Mouse (Mus musculus) left cerebral cortex, adult 2 months (tissue): ENCODE data around the gene Thra. TPM values are rescaled to one million over a fixed set of nuclear protein-coding genes. Genes with fewer than 3 reads are reported as not detected.
A peak's percentile ranks its signal among the peaks of the same experiment; 100 is the strongest.

Experiments
- DNase-seq, 2 experiments: peaks; one replicate each; pipeline ENCODE4 v3.0.0; 2021 to 2022; ENCODE audit warnings: low spot score in 2 of 2, mixed read lengths in 1 of 2; ENCODE audit errors: extremely low spot score in 1 of 2
- H3K27ac ChIP-seq: fragments of 200-600 bp; 2 replicates; pipeline ENCODE4 v1.8.1; 2022
- H3K4me3 ChIP-seq: fragments of 200-600 bp; 2 replicates; pipeline ENCODE4 v1.8.1; 2022
- CTCF ChIP-seq: fragments of 200-600 bp; IDR thresholded peaks from 2 replicates; pipeline ENCODE4 v1.8.1; 2022; ENCODE audit warnings: antibody characterized with exemption, mild to moderate bottlenecking, moderate library complexity
- intact Hi-C: fragments of 180-260 bp; cut with DNase I; formaldehyde crosslinking; loops from one replicate; pipeline ENCODE4 v1.15.1; 2025
- total RNA-seq, 2 experiments: library from RNA; stranded (reverse); gene quantifications; 2 replicates each; pipeline ENCODE4 v1.2.3; 2021

Thra gene
- total RNA-seq, 2 experiments from 2014 or later = 730 to 768 TPM

DNA sequence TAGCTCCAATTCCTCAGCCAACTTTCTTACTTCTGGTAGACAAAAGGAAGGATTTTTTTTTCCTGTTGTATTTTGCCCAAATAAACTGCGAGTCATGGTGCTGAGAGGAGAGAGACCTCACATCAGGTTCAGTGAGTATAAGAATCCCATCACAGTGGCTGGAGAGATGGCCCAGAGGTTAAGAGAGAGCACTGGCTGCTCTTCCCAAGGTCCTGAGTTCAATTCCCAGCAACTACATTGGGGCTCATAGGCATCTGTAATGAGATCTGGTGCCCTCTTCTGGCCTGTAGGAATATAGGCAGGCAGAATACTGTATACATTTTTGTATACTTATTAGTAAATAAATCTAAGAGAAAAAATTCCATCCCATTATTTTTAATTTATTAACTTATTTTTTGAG, 47.3 kb downstream of the Thra start:
- Histone ChIP-seq H3K4me3 (no peak overlapping the region), H3K27ac (peak overlapping the region; percentile 100)
- TF ChIP-seq CTCF = peak; percentile 60
- DNase-seq = no peak
- intact Hi-C loops = loop anchor here (1.0 to 5.0 kb wide), 5 partner anchors 15 to 120 kb away; partner anchors contain the start of genes Cdc6 and Thra

DNA sequence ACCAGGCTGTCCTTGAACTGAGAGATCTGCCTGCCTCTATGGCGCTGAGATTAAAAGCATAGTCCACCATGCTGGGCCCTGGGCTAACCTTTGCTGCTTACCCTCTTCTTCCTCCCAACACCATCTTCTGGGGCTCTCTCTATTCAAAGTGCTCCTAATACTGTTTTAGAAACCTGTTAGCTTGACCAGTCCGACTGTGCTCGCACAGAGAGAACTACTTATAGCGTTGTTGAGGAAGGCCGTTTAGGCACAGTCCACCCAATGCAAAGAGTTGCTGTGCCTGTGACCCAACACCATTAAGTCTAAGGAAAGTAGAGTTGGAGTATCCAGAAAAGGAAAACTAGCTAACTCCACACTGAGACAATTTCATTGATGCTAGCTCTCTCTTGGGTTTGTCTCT, 47.7 kb downstream of the Thra start:
- H3K27ac ChIP-seq = peak overlapping the region; percentile 63
- intact Hi-C loops = loop anchor here (5.0 kb wide), 1 partner anchor 119 kb away; the partner anchor contains the start of gene Cdc6
- DNase-seq = no peak
- TF ChIP-seq CTCF = no peak
- H3K4me3 ChIP-seq = no peak overlapping the region

DNA sequence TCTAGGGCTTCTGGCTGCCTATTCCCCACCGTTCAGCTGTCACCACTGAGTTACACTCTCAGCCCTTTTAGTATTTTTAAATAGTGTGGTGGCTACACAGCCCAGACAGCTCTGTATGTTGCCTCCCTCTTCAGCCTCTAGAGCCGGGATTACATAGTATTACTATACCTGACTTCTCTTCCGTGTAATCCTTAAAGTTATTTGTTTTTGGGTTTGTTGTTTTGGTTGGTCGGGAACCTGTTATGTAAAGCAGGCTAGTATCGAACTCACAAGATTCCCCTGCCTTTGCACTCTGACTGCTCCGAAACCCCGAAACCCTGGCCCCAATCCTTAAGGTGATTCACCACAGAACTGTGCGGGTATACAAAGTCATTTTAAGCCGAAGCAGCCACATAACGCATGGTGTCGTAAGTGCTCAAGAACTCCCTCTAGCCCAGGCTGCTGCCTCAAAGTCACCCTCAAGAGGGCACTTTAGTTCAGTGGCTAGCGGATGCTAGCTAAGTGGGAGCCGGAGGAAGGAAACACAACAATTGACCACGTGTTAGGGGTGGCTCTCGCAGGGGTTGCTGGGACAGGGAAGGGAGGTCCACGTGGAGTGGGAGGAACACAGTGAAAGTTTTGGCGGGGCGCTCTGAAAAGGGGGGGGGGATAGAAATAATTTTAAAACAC, 48.2 kb downstream of the Thra start:
- Histone ChIP-seq H3K27ac (peak overlapping the region; percentile 63), H3K4me3 (peak overlapping the region; percentile 43; the same call in 1 of the 2 replicates)
- peak; percentile 80 to 83 for DNase-seq
- intact Hi-C loops = loop anchor here (5.0 kb wide), 1 partner anchor 119 kb away; the partner anchor contains the start of gene Cdc6
- peak; percentile 62 for TF ChIP-seq CTCF

DNA sequence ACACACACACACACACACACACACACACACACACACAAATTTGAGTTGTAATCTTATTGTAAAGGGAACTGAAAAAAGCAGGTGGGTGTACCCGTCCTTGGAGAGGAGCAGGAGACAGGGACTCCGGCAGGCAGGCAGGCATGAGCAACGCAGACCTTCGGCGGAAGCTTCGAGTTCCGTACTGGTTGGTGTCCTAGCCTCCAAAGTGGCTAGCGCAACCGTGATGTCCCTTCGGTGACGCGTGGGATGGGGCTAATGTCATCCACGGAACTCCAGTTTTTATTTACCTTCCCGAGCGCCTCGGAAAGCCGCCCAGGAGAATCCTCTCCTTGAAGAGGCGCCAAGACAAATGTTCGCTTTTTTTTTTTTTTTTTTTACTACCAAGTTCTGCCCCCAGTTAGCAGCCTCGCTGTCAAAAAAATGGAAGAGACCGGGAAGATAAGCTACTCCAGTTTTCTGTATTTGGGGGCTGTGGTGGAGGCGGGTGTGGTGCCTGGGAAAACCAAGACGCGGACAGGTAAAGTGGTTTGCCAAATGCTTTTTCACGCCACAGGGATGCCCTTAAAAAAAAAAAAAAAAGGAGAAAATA, 48.9 kb downstream of the Thra start:
- intact Hi-C loops = loop anchor here (5.0 kb wide), 1 partner anchor 118 kb away; the partner anchor contains the start of gene Cdc6
- no peak for TF ChIP-seq CTCF
- no peak overlapping the region for H3K27ac ChIP-seq
- H3K4me3 ChIP-seq = peak overlapping the region; percentile 43
- peak in 1 of 2 experiments; percentile 20 for DNase-seq

DNA sequence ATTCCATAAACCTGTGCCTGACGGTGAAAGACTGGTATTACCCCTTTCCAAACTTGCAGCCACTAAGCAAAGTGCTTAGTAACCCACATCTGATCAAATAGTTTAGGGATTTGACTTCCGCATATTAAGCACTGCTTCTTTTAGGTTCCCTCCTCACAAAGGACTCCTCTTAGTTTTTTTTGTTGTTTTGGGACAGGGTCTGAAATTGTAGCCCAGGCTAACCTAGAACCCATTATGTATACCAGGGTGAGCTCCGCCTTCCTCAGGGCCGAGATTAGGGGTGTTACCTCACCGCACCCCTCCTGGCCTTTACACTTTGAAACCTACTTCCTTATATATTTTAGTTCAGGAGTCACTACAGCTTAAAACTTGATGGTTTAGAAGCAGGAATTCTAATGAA, 49.4 kb downstream of the Thra start:
- no peak for DNase-seq
- no peak for TF ChIP-seq CTCF
- Histone ChIP-seq H3K4me3 (no peak overlapping the region; the same call in 1 of the 2 replicates), H3K27ac (no peak overlapping the region)
- intact Hi-C loops = loop anchor here (5.0 kb wide), 1 partner anchor 117 kb away; the partner anchor contains the start of gene Cdc6

GRCm38 (mm10) chr11:98790631-98791205, 50.3 kb downstream of the Thra start:
- intact Hi-C loops = no loop called here
- no peak overlapping the region for H3K27ac ChIP-seq
- no peak for TF ChIP-seq CTCF

DNA sequence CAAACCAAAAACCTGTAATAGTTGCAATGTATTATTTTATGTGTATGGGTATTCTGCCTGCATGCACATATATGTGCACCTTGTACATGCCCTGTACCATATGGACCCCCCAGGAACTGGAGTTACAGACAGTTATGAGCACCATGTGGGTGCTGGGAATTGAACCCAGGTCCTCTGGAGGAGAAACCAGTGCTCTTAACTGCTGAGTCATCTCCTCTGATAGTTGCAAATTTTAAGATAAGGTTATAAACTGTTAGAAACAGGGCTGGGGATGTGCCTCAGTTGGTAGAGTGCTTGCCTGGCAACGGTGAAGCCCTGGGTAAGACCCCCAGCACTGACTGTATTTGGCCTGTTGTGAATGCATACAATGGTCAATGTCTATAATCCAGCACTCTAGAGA, 51.0 kb downstream of the Thra start:
- H3K4me3 ChIP-seq = no peak overlapping the region
- DNase-seq = no peak
- TF ChIP-seq CTCF = no peak
- intact Hi-C loops = no loop called here
- no peak overlapping the region for H3K27ac ChIP-seq

More at GRCm38 (mm10) chr11:98790631-98791205, 50.3 kb downstream of the Thra start:
- no peak for DNase-seq
- no peak overlapping the region for H3K4me3 ChIP-seq

GRCm38 (mm10) chr11:98792081-98792480, 51.6 kb downstream of the Thra start:
- DNase-seq = no peak
- H3K27ac ChIP-seq = no peak overlapping the region
- TF ChIP-seq CTCF = no peak
- intact Hi-C loops = no loop called here
- H3K4me3 ChIP-seq = no peak overlapping the region

- intact Hi-C loops = loop anchor here (5.0 kb wide), 1 partner anchor 43 kb away; the partner anchor contains the start of gene Rapgefl1
- peak overlapping the region; percentile 79 for H3K4me3 ChIP-seq
- peak in 1 of 2 experiments; percentile 76 for DNase-seq
- peak; percentile 49 for TF ChIP-seq CTCF
- H3K27ac ChIP-seq = peak overlapping the region; percentile 99
Observed at GRCm38 (mm10) chr11:98794469-98795014, 54.1 kb downstream of the Thra start.

DNA sequence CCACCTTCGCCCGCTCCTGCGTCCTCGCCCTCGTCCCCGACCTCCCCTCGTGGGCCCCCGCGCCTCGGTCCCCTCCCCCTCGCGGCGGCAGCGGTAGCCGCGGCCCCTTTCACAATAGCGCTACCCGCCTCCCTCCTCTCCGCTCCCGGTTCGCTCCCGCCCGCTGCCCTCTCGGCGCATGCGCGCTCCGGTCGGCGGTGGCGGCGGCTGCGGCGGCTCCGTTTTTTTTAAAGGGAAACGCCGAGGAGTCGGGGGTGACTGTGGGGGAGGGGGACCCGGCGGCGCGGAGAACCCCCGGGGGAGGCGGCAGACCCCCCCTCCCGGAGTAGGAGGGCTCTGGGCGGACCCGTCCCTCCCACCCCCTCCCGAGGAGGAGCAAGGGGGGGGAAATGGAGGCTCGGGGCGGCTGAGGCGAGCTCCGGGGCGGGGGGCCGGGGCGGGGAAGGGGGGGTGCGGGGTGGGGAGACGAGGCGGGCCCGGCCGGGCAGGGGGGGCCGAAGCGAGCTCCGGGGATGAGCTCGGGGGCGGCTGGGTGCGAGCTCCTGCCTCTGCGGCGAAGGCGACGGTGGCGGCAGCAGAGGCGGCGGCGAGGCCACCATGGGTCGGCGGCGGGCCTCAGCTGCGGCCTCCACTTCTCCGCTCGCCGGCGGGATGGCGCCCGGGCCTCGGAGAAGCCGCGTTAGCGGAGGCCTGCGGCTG, 54.7 kb downstream of the Thra start, which contains the start of gene Msl1:
TSS of gene Msl1 (plus strand) at position 502 of the 699 bp plus-strand sequence.
- peak within 1 kb of the TSS; percentile 99 for H3K27ac ChIP-seq
- no peak; the same call in 1 of the 2 replicates for TF ChIP-seq CTCF
- peak within 1 kb of the TSS; percentile 79 for H3K4me3 ChIP-seq
- intact Hi-C loops = loop anchor here (5.0 kb wide), 1 partner anchor 42 kb away; the partner anchor contains the start of gene Rapgefl1
- DNase-seq = peak; percentile 90
